Mouse (Mus musculus): ENCODE measurements around the gene St3gal3.

- TF ChIP-seq CTCF (IDR thresholded peaks at IDR 0.05; ENCODE audit: low read depth) (no peak), EP300 (IDR thresholded peaks at IDR 0.05; ENCODE audit: low read depth) (no peak)
Observed at GRCm38 (mm10) chr4:117906196-117906595, 228.5 kb downstream of the St3gal3 start.
